Mouse (Mus musculus): ENCODE measurements around the gene Prss35.

DNA sequence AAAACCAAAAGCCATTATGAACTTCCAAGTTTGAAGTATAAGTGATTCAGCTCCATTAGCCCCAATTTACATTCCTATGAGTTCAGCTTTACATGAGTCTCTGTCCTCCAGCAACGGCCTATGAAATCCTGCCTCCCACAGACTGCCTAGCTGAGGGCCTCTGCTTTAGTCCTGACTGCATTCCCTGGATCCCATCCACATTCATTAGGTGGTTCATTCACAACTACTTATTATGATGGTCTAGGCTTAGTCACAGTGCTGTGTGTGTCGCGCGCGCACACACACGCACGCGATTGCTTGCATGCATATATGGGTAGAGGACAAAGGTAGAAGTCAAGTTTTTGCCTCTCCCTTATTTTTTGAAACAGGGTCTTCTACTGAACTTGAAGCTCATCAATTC, 4.6 kb upstream of the Prss35 start:
- TF ChIP-seq GATA1 (IDR thresholded peaks at IDR 0.05; ENCODE audit: borderline replicate concordance, low read length) (no peak), FLI1 (IDR thresholded peaks at IDR 0.05; ENCODE audit: low read length) (no peak)

All from megakaryocyte, embryonic 14.5 days (primary cell).